11 mouse cellular contexts compared by ENCODE assay signal in the genomic region with DNA sequence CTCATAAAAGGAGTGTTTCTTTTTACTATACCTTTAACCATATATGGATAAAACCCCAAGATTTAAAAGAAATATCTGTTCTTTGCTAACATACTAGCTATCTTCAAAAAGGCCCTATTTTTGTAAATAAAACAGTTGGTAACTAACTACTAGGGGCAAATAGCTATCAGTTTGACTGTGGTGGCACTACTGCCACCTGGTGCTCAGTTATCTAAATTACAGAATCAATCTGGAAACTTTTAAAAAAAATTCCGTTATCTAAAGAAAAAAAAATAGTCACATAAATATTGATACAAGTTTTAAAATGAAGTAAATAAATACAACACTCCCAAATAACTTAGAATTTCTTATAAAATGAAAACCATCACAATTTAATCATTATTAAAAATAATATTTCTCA.
A peak's percentile ranks its signal among the peaks of the same experiment; 100 is the strongest.
DNase-seq lines count a peak whose midpoint lies in the region; ATAC-seq and TF ChIP-seq lines count a peak whose summit lies in the region.
"Had no signal": no experiment of that assay in that cellular context is flagged by ENCODE, and none has a peak within 500 bp of the region (broad histone marks: within the 10 kb centered on the region; RNA-seq: fewer than 3 reads in every experiment).

No protein-coding gene starts in this region.

- peak; percentile 1 for TF ChIP-seq RAD21 in CH12.LX (IDR thresholded peaks at IDR 0.05; ENCODE audit: low read depth, low read length)

- TF ChIP-seq EP300 in CH12.LX (IDR thresholded peaks at IDR 0.05; ENCODE audit: low read length): no peak

- no peaks in the 10 kb centered on the region for H3K4me1 ChIP-seq in forebrain, embryonic 14.5 days (ENCODE audit: control insufficient read depth, insufficient read depth, low read length)
- H3K4me1 ChIP-seq in forebrain, embryonic 11.5 days (replicated peaks; ENCODE audit: control insufficient read depth, insufficient read depth, low read length): no peaks in the 10 kb centered on the region
- no peaks in the 10 kb centered on the region for H3K4me1 ChIP-seq in CH12.LX (ENCODE audit: control insufficient read depth in 1 of 2, insufficient read depth in 2 of 2)
- H3K4me1 ChIP-seq: limb, embryonic 10.5 days had no signal

- H3K4me3 ChIP-seq in forebrain, embryonic 14.5 days (ENCODE audit: low read depth, low read length): no peak overlapping the region
- H3K4me3 ChIP-seq in forebrain, embryonic 11.5 days (ENCODE audit: low read depth, low read length): no peak overlapping the region
- H3K4me3 ChIP-seq in left cerebral cortex, adult 2 months: no peak overlapping the region
- no peak overlapping the region for H3K4me3 ChIP-seq in CH12.LX (replicated peaks in 1 of 3; ENCODE audit: low read depth in 2 of 3, low read length in 2 of 3, poor library complexity in 1 of 3)
- H3K4me3 ChIP-seq: limb, embryonic 10.5 days had no signal

- no peak overlapping the region for H3K27ac ChIP-seq in forebrain, embryonic 14.5 days (ENCODE audit: low read depth, low read length)
- no peak overlapping the region for H3K27ac ChIP-seq in forebrain, embryonic 11.5 days (ENCODE audit: low read depth, low read length)
- no peak overlapping the region for H3K27ac ChIP-seq in left cerebral cortex, adult 2 months
- no peak overlapping the region for H3K27ac ChIP-seq in CH12.LX (ENCODE audit: insufficient read depth, low read depth)
- H3K27ac ChIP-seq: limb, embryonic 10.5 days; liver, embryonic 14.5 days had no signal

- H3K9ac ChIP-seq in forebrain, embryonic 14.5 days (ENCODE audit: low read length): no peak overlapping the region
- no peak overlapping the region for H3K9ac ChIP-seq in forebrain, embryonic 11.5 days (ENCODE audit: low read length)
- no peak overlapping the region for H3K9ac ChIP-seq in CH12.LX (ENCODE audit: insufficient read depth, low read depth)
- H3K9ac ChIP-seq: liver, embryonic 14.5 days had no signal

- WGBS in forebrain, embryonic 14.5 days: 69% methylated on average over 1 of the region's 1 CpGs
- 67% methylated on average over 1 of the region's 1 CpGs for WGBS in forebrain, embryonic 11.5 days

- peak; percentile 32 for DNase-seq in forebrain, embryonic 14.5 days (ENCODE audit: low spot score)
- DNase-seq in forebrain, embryonic 11.5 days (ENCODE audit: low spot score): no peak
- no peak for DNase-seq in left cerebral cortex, adult 2 months (ENCODE audit: extremely low spot score in 1 of 2, low spot score in 2 of 2)
- no peak for DNase-seq in left cerebral cortex, postnatal 36 days (ENCODE audit: low spot score in 2 of 2)
- DNase-seq in CH12.LX (ENCODE audit: extremely low read depth): no peak
- DNase-seq in adipocyte (ENCODE audit: low spot score): peak; percentile 20
- DNase-seq in left cerebral cortex, adult 9 months (ENCODE audit: low spot score in 2 of 2): no peak
- DNase-seq in MN1 (ENCODE audit: low spot score): no peak
- DNase-seq: kidney, postnatal 10 days had no signal

- no peaks in the 10 kb centered on the region for H3K9me3 ChIP-seq in forebrain, embryonic 14.5 days (replicated peaks; ENCODE audit: control insufficient read depth, low read length)
- no peaks in the 10 kb centered on the region for H3K9me3 ChIP-seq in forebrain, embryonic 11.5 days (ENCODE audit: control insufficient read depth, low read length)
- H3K9me3 ChIP-seq in CH12.LX (replicated peaks; ENCODE audit: low read length): peaks cover 42% of the 10 kb centered on the region
- H3K9me3 ChIP-seq: limb, embryonic 10.5 days had no signal

- peak; percentile 69 for TF ChIP-seq CTCF in left cerebral cortex, adult 2 months (IDR thresholded peaks at IDR 0.05)
- TF ChIP-seq CTCF in CH12.LX (conservative IDR thresholded peaks at IDR 0.05 in 1 of 2, IDR thresholded peaks at IDR 0.05 in 1 of 2; ENCODE audit: low read depth in 2 of 2, low read length in 2 of 2): peak in 1 of 2 experiments; percentile 6; a peak in 1 of 4 replicates

- TF ChIP-seq POLR2A in CH12.LX (IDR thresholded peaks at IDR 0.05; ENCODE audit: low read depth, low read length): no peak

- intact Hi-C loops in left cerebral cortex, adult 2 months (cut with DNase I): loop anchor here (5.0 kb wide), 2 partner anchors 181 to 1029 kb away; no protein-coding TSS in a partner anchor
- intact Hi-C loops in left cerebral cortex, postnatal 36 days (cut with DNase I): no loop called here

- no peak overlapping the region for H3K4me2 ChIP-seq in forebrain, embryonic 14.5 days (ENCODE audit: low read length)
- H3K4me2 ChIP-seq in forebrain, embryonic 11.5 days (ENCODE audit: low read depth, low read length, severe bottlenecking): no peak overlapping the region
- H3K4me2 ChIP-seq in CH12.LX (ENCODE audit: insufficient read depth, low read depth, poor library complexity, severe bottlenecking): no peak overlapping the region

- no peaks in the 10 kb centered on the region for H3K27me3 ChIP-seq in forebrain, embryonic 14.5 days (replicated peaks; ENCODE audit: control insufficient read depth, insufficient read depth, low read length)
- no peaks in the 10 kb centered on the region for H3K27me3 ChIP-seq in forebrain, embryonic 11.5 days (ENCODE audit: control insufficient read depth, insufficient read depth, low read length)
- no peaks in the 10 kb centered on the region for H3K27me3 ChIP-seq in CH12.LX (replicated peaks)

- in situ Hi-C loops in CH12.LX (cut with MboI; ENCODE audit: low pct_ligation_motif_present, low pct_unique_long_range_greater_than_20kb, low sequenced_read_pairs): no loop called here

- dilution Hi-C loops in CH12.LX (cut with MboI; ENCODE audit: extremely low pct_ligation_motif_present, extremely low pct_unique_long_range_greater_than_20kb, low sequenced_read_pairs): no loop called here

- H3K36me3 ChIP-seq in forebrain, embryonic 14.5 days (ENCODE audit: control insufficient read depth, insufficient read depth, low read length): no peaks in the 10 kb centered on the region
- no peaks in the 10 kb centered on the region for H3K36me3 ChIP-seq in forebrain, embryonic 11.5 days (ENCODE audit: control insufficient read depth, insufficient read depth, low read length)
- H3K36me3 ChIP-seq in CH12.LX (replicated peaks in 1 of 2; ENCODE audit: control insufficient read depth in 1 of 2, insufficient read depth in 1 of 2, low read length in 1 of 2): no peaks in the 10 kb centered on the region
- H3K36me3 ChIP-seq: limb, embryonic 10.5 days had no signal

- ATAC-seq in forebrain, embryonic 14.5 days: no peak
- ATAC-seq in forebrain, embryonic 11.5 days (replicated peaks; ENCODE audit: low FRiP score): no peak

- no peaks in the 10 kb centered on the region for H3K79me2 ChIP-seq in CH12.LX (replicated peaks; ENCODE audit: control insufficient read depth, extremely low read depth, insufficient read depth, poor library complexity, severe bottlenecking)

TF ChIP-seq in CH12.LX, 34 proteins besides CTCF, POLR2A, EP300 and RAD21:
- TF ChIP-seq MYC (IDR thresholded peaks at IDR 0.05; ENCODE audit: low read depth, low read length) (no peak), NRF1 (IDR thresholded peaks at IDR 0.05; ENCODE audit: low read depth, low read length) (no peak), BHLHE40 (IDR thresholded peaks at IDR 0.05; ENCODE audit: low read depth, low read length) (no peak), POLR2AphosphoS2 (IDR thresholded peaks at IDR 0.05; ENCODE audit: low read depth, low read length) (no peak)

Comparison
In these comparisons a context has a peak if more than half of its experiments do, and no peak if none do; other contexts are left out.
1. DNase-seq: peak in forebrain, embryonic 14.5 days (single experiment) and adipocyte (single experiment); none in forebrain, embryonic 11.5 days (single experiment), left cerebral cortex, adult 2 months (0 of 2), left cerebral cortex, postnatal 36 days (0 of 2), CH12.LX (single experiment), left cerebral cortex, adult 9 months (0 of 2) and MN1 (single experiment).